Mouse (Mus musculus) lung, embryonic 16.5 days (tissue): ENCODE results near the gene Foxa1. TPM values are rescaled to one million over a fixed set of nuclear protein-coding genes. Genes with fewer than 3 reads are reported as not detected.

Experiments used
- ATAC-seq: fragments of 200-750 bp; cut with Nextera tagmentation; 2 replicates; pipeline ENCODE4 v1.8.0; 2017; ENCODE audit warnings: low read depth, mild to moderate bottlenecking, moderate library complexity
- H3K27ac ChIP-seq: fragments of 300-500 bp; sonication (generic); 2 replicates; pipeline ENCODE4 v1.5.1; 2014; ENCODE audit warnings: mild to moderate bottlenecking, control low read depth, low read length
- H3K27me3 ChIP-seq: fragments of 300-500 bp; sonication (generic); 2 replicates; pipeline ENCODE4 v1.6.1; 2014; ENCODE audit warnings: low read depth, low read length, mixed read lengths; ENCODE audit not compliant: control insufficient read depth, insufficient read depth
- H3K36me3 ChIP-seq: fragments of 300-500 bp; sonication (generic); 2 replicates; pipeline ENCODE4 v1.6.1; 2014; ENCODE audit warnings: low read length; ENCODE audit not compliant: control insufficient read depth, insufficient read depth
- H3K4me1 ChIP-seq: fragments of 300-500 bp; sonication (generic); replicated peaks from 2 replicates; pipeline ENCODE4 v1.6.1; 2014; ENCODE audit warnings: low read length, mixed read lengths; ENCODE audit not compliant: control insufficient read depth, insufficient read depth
- H3K4me2 ChIP-seq: fragments of 300-500 bp; sonication (generic); 2 replicates; pipeline ENCODE4 v1.6.1; 2014; ENCODE audit warnings: low read depth, low read length, control low read depth
- H3K4me3 ChIP-seq: fragments of 300-500 bp; sonication (generic); 2 replicates; pipeline ENCODE4 v1.5.1; 2014; ENCODE audit warnings: mild to moderate bottlenecking, low read length, control low read depth
- H3K9ac ChIP-seq: fragments of 300-500 bp; sonication (generic); 2 replicates; pipeline ENCODE4 v1.6.1; 2014; ENCODE audit warnings: low read length, control low read depth
- H3K9me3 ChIP-seq: fragments of 300-500 bp; sonication (generic); 2 replicates; pipeline ENCODE4 v1.6.1; 2016; ENCODE audit warnings: low read length; ENCODE audit not compliant: control insufficient read depth
- WGBS: fragments of 180-500 bp; shearing (Covaris S2); extraction: QIAGEN DNeasy Blood & Tissue Kit; methylation state at CpG from one replicate; pipeline ENCODE4 v1.1.7; 2014; 5-methylcytosine and 5-hydroxymethylcytosine counted together
- polyA plus RNA-seq: library from polyadenylated mRNA; unstranded; fragments of >200 nt; fragmentation: Nextera tagmentation; extraction: Ambion mirVana; gene quantifications from 2 replicates; pipeline ENCODE4 v1.2.1, GENCODE M21; 2015

Foxa1 gene
- polyA plus RNA-seq, 1 experiment from 2014 or later, result 7.5 TPM

DNA sequence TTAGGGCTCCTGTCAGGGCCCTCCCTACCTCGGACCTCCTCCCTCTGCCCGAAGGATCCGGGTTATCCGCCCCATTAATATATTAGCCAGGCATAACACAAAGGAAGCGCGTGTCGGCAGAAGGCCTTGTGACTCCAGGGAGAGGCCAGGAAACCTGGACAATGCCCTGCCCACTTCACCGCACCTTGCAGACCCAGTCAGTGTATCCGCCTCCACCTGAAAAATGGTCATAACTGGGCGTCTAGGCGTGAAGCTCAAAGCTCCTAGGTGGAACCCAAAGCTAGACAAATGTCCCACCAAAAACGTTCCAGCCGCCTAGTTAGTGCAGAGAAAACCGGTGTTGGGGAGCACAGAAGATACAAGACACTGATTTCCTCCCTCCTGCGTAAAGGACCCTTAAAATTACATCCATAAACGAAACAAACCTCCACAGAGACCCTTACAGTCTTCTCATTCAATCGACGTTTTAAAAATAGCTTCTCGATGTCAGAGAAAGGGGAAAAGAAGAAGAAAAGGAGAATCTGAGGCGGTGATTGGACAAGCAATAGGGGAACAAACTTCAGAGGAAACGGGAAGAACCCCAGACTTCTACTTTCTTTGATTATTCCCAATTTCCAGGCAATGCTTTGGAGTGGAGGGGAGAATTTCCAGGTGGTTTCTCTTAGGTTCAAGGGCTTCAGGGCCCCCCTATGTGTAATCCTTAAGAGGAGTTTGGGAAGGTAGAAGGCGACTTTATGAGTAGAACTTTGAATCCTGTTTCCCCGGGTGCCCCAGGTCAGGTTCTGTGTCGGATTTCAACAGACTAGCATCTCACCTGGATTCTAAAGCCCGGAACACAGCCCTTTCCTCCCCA is 10.4 kb downstream of the Foxa1 start:
- Histone ChIP-seq H3K4me2 (peak overlapping the region; percentile 51), H3K9ac (peak overlapping the region; percentile 65), H3K4me1 (peaks cover 5% of the 10 kb centered on the region; the same call in 1 of the 2 replicates), H3K27me3 (peaks cover 51% of the 10 kb centered on the region), H3K4me3 (peak overlapping the region; percentile 20), H3K9me3 (no peaks in the 10 kb centered on the region), H3K36me3 (no peaks in the 10 kb centered on the region), H3K27ac (peak overlapping the region; percentile 95)
- 2% methylated on average over 25 of the region's 25 CpGs for WGBS
- ATAC-seq, result no peak

DNA sequence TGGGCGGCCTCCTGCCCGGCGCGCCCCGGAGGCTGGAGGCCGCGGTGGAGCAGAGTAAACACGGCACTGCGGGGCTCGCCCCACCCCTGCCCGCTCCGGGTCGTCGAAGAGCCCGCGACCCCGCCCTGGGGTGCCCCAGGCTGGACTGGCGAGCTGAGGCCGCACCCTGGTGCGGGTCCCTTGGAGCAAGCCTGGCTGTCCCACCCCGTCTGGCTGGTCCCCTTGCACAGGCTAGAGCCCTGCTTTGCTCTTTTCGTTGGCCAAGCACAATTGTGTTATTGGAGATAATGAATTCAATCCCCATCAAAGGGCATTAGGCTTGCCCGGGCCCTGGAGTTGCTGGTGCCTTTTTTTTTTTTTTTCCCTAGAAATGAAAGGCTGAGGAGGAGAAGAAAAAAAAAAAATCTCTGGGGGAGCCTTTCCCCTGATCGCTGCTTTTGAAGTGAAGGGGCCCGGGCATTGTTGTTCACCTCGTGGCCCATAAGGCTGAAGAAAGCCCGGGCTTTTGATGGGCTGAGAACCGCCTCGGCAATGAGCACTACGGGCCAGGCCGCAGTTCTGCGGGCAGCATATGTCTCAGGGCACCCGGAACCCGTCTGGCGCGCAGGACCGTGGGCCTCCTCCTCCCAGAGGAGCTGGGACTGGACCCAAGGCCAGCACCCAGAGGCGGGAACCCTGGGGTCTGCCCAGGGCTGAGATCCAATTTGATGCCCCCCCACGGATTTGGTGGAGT is 11.7 kb downstream of the Foxa1 start:
- no peaks in the 10 kb centered on the region for H3K9me3 ChIP-seq
- peak overlapping the region; percentile 51 for H3K4me2 ChIP-seq
- ATAC-seq, result peak; percentile 84
- no peaks in the 10 kb centered on the region for H3K36me3 ChIP-seq
- peak overlapping the region; percentile 19 for H3K4me3 ChIP-seq
- peaks cover 48% of the 10 kb centered on the region for H3K27me3 ChIP-seq
- peak overlapping the region; percentile 65 for H3K9ac ChIP-seq
- 1% methylated on average over 39 of the region's 39 CpGs for WGBS
- H3K4me1 ChIP-seq, result peaks cover 5% of the 10 kb centered on the region; the same call in 1 of the 2 replicates
- H3K27ac ChIP-seq, result peak overlapping the region; percentile 95

DNA sequence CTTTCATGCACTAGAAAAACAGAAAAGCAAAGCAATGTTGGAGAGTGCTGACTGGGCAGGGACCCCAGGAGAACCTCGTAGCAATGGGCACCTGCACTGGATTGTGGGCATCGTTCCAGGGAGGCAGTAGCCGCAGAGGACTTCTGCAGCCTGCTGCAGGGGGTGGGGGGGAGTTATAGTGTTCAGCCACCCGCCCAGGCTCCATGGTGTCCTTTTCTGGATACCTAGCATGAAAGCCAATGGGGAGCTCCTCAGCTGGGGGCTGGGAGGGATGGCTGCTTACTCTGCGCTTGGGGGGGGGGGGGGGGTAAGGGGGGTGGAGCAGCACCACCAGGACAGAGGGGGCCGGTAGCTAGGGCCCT is 12.2 kb downstream of the Foxa1 start:
- Histone ChIP-seq H3K27ac (peak overlapping the region; percentile 95), H3K4me1 (peaks cover 5% of the 10 kb centered on the region; the same call in 1 of the 2 replicates), H3K9me3 (no peaks in the 10 kb centered on the region), H3K36me3 (no peaks in the 10 kb centered on the region), H3K4me3 (peak overlapping the region; percentile 19; the same call in 1 of the 2 replicates), H3K9ac (peak overlapping the region; percentile 65; the same call in 1 of the 2 replicates), H3K27me3 (peaks cover 48% of the 10 kb centered on the region), H3K4me2 (peak overlapping the region; percentile 51)
- 0% methylated on average over 5 of the region's 6 CpGs for WGBS
- ATAC-seq, result peak; percentile 81

DNA sequence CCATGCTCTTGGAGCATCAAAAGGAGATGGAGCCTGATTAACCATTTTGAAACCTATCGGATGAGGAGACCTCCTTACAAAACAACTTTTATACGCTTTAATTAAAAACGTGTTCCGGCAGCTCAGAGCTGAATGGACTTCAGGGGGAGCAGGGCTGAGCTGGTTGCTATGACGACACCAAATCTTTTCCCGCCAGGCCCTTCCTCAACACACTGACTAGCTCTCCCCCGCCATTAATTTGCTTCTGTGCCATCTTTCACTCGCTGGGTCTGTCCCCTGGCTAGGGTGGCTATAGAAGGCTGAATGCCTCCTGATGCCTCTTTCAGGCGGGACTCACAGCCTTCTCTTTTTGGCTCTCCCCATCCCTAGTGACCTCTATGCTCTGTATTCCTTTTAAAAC is 16.2 kb downstream of the Foxa1 start:
- H3K27ac ChIP-seq, result no peak overlapping the region
- H3K4me3 ChIP-seq, result no peak overlapping the region
- no peak overlapping the region for H3K9ac ChIP-seq
- H3K4me1 ChIP-seq, result peaks cover 7% of the 10 kb centered on the region; the same call in 1 of the 2 replicates
- no peak for ATAC-seq
- 20% methylated on average over 9 of the region's 9 CpGs for WGBS
- H3K4me2 ChIP-seq, result no peak overlapping the region
- no peaks in the 10 kb centered on the region for H3K9me3 ChIP-seq
- no peaks in the 10 kb centered on the region for H3K36me3 ChIP-seq
- H3K27me3 ChIP-seq, result peaks cover 27% of the 10 kb centered on the region

- 0 out of 2 replicates have a peak overlapping the region, but pooled peaks have one; percentile 41 for H3K27ac ChIP-seq
- no peak overlapping the region for H3K4me2 ChIP-seq
- H3K4me3 ChIP-seq, result no peak overlapping the region
- H3K9me3 ChIP-seq, result no peaks in the 10 kb centered on the region
- H3K36me3 ChIP-seq, result no peaks in the 10 kb centered on the region
- peaks cover 11% of the 10 kb centered on the region for H3K27me3 ChIP-seq
- H3K4me1 ChIP-seq, result 0 out of 2 replicates have a peak, but pooled peaks cover 4% of the 10 kb centered on the region
- WGBS, result 42% methylated on average over 4 of the region's 4 CpGs
- no peak for ATAC-seq
- no peak overlapping the region for H3K9ac ChIP-seq
These were observed 18.4 kb downstream of the Foxa1 start for GRCm38 (mm10) chr12:57528335-57528734.

DNA sequence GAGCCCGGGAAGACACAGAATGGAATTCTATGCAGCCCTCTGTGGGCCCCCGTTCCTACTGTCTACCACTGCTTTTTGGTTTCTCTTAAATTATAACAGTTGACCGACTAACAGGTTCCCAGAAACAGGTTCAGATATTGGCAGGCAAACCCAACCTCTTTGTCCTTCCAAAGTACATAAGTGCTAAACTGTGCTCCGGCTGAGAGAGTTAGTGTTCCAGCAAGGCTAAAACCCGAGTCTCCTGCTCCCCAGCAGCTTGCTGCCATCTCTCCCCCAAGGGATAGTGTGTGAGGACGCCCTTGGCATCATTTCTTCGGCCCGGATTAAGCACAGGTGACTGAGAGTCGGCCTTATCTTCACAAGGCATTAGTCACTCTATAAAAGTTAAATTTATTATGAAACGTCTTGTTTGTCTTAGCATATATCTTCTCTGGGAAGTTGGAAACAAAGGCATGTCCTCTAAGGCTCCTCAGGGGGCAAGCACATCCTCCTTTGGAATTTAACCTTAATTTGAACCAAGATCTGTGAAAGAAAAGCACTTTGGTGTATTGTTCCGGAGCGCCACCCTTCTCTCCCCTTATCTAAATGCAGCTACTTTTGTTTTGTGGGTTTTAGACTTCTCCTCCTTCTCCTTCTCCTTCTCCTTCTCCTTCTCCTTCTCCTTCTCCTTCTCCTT is 30.9 kb downstream of the Foxa1 start:
- Histone ChIP-seq H3K27ac (peak overlapping the region; percentile 57; the same call in 1 of the 2 replicates), H3K4me1 (peaks cover 2% of the 10 kb centered on the region; the same call in 1 of the 2 replicates), H3K4me2 (no peak overlapping the region), H3K4me3 (no peak overlapping the region), H3K9ac (no peak overlapping the region), H3K27me3 (no peaks in the 10 kb centered on the region), H3K9me3 (no peaks in the 10 kb centered on the region), H3K36me3 (no peaks in the 10 kb centered on the region)
- no peak for ATAC-seq
- 22% methylated on average over 12 of the region's 12 CpGs for WGBS

GRCm38 (mm10) chr12:57514552-57514951 is 32.2 kb downstream of the Foxa1 start:
- Histone ChIP-seq H3K27me3 (no peaks in the 10 kb centered on the region), H3K36me3 (no peaks in the 10 kb centered on the region), H3K4me2 (no peak overlapping the region), H3K4me1 (peaks cover 2% of the 10 kb centered on the region; the same call in 1 of the 2 replicates), H3K9ac (no peak overlapping the region), H3K9me3 (no peaks in the 10 kb centered on the region), H3K27ac (no peak overlapping the region), H3K4me3 (no peak overlapping the region)
- WGBS, result 36% methylated on average over 1 of the region's 1 CpGs
- ATAC-seq, result no peak

DNA sequence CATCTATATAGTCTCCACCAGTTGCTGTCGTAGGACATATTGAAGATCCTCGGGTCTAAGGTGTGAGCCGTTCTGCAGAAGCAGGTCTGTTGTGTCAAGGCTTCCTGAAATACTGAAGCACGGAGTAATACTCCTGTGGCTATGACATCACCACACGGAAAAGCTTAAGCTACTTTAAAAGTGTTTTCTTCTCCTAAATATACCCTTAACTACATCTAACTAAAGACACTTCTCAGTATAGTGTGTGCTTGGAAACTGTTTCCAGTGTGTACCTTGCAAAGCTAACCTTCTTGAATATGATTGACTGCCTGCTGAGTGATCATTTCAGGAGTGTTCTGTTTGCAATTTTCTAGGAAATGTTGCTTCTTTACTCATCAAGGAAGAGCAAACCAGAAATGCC is 35.2 kb downstream of the Foxa1 start:
- Histone ChIP-seq H3K27me3 (no peaks in the 10 kb centered on the region), H3K4me3 (no peak overlapping the region), H3K36me3 (no peaks in the 10 kb centered on the region), H3K9me3 (no peaks in the 10 kb centered on the region), H3K27ac (no peak overlapping the region), H3K4me2 (no peak overlapping the region), H3K4me1 (peaks cover 2% of the 10 kb centered on the region; the same call in 1 of the 2 replicates), H3K9ac (no peak overlapping the region)
- ATAC-seq, result 0 out of 2 replicates have a peak, but pooled peaks have one; percentile 26
- WGBS, result 54% methylated on average over 5 of the region's 5 CpGs
